Mouse (Mus musculus) G1E (cell line): ENCODE measurements around the gene Sorbs1. TPM values are rescaled to one million over a fixed set of nuclear protein-coding genes. Genes with fewer than 3 reads are reported as not detected.

Experiments used
- ATAC-seq: 2 replicates; pipeline ENCODE4 v1.8.0; 2016; ENCODE audit warnings: mild to moderate bottlenecking; ENCODE audit not compliant: insufficient number of reproducible peaks, poor library complexity, low FRiP score, severe bottlenecking; ENCODE audit errors: extremely low read depth
- DNase-seq: peaks from one replicate; pipeline ENCODE4 v3.0.0; 2012; ENCODE audit warnings: low spot score
- H3K27me3 ChIP-seq: 2 replicates; pipeline ENCODE4 v1.6.1; 2012; ENCODE audit warnings: mild to moderate bottlenecking, low read length, inconsistent platforms; ENCODE audit not compliant: insufficient read depth
- H3K36me3 ChIP-seq: replicated peaks from 2 replicates; pipeline ENCODE3; 2012; ENCODE audit warnings: mild to moderate bottlenecking, inconsistent platforms
- H3K4me1 ChIP-seq: 2 replicates; pipeline ENCODE4 v1.6.1; 2012; ENCODE audit warnings: low read depth, low read length, inconsistent platforms, mixed read lengths; ENCODE audit not compliant: insufficient read depth
- H3K4me3 ChIP-seq: 2 replicates; pipeline ENCODE4 v1.5.1; 2012; ENCODE audit warnings: low read depth, mild to moderate bottlenecking, inconsistent platforms, low read length, moderate library complexity, mixed read lengths
- H3K9me3 ChIP-seq: replicated peaks from 2 replicates; pipeline ENCODE4 v1.6.1; 2012; ENCODE audit warnings: inconsistent platforms
- CTCF ChIP-seq: IDR thresholded peaks from 2 replicates; pipeline ENCODE4 v1.5.1; 2012; ENCODE audit warnings: low read depth, low read length, inconsistent platforms, mixed read lengths
- GATA1 ChIP-seq: IDR thresholded peaks from 2 replicates; pipeline ENCODE4 v1.6.1; 2012; ENCODE audit warnings: borderline replicate concordance, low read length, inconsistent platforms, mixed read lengths
- GATA2 ChIP-seq: IDR thresholded peaks from 2 replicates; pipeline ENCODE4 v1.6.1; 2012; ENCODE audit warnings: low read depth, low read length, inconsistent platforms, borderline replicate concordance
- POLR2AphosphoS5 ChIP-seq: IDR thresholded peaks from 2 replicates; pipeline ENCODE4 v1.6.1; 2012; ENCODE audit warnings: low read depth, low read length, inconsistent platforms; ENCODE audit not compliant: insufficient replicate concordance
- TAL1 ChIP-seq: conservative IDR thresholded peaks from 2 replicates; pipeline ENCODE4 v1.6.1; 2012; ENCODE audit warnings: low read depth, low read length, inconsistent platforms, mixed read lengths
- polyA plus RNA-seq: library from polyadenylated mRNA; stranded (reverse); fragments of >175 nt; gene quantifications from 2 replicates; pipeline ENCODE4 v1.2.3, GENCODE M21; 2012
- total RNA-seq, 2 experiments: library from RNA; stranded (forward) in 1 of 2; stranded (reverse) in 1 of 2; fragments of 200-1000 nt in 1 of 2; fragments of >200 nt in 1 of 2; fragmentation: Nextera tagmentation in 1 of 2; gene quantifications; 2 replicates each; pipeline ENCODE4 v1.2.3; 2014 to 2017

The Sorbs1 gene
- total and polyA plus RNA-seq, 3 experiments: 9.2 to 64.2 (median 19.2) TPM

- Histone ChIP-seq H3K9me3 (no peaks in the 10 kb centered on the region), H3K27me3 (no peaks in the 10 kb centered on the region), H3K4me1 (no peaks in the 10 kb centered on the region), H3K4me3 (no peak overlapping the region), H3K36me3 (peaks cover 55% of the 10 kb centered on the region)
- ATAC-seq: no peak
- TF ChIP-seq POLR2AphosphoS5 (no peak), TAL1 (no peak), GATA2 (no peak), GATA1 (no peak), CTCF (no peak)
- DNase-seq: no peak
These were observed 196.6 kb downstream of the Sorbs1 start for GRCm38 (mm10) chr19:40317001-40317400.

DNA sequence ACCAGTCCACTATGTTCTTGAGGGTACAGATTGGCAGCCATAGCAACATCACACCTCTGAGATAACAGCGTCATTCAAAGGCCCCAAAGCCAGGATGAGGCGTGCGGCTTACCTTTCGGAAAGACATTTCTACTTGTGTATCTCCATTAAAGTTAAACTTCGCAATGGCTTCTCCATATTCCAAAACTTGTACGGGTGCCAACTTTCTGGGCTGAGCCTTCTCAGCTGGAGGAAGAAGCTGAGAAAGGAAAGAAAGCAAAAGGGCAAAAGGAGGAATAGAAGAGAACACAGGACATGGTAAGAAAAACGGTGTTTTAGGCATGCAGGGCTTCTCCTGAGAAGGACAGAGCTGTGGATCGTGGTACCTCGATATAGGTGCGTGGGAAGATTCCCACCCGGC lies 199.3 kb downstream of the Sorbs1 start:
- no peaks in the 10 kb centered on the region for H3K4me1 ChIP-seq
- ATAC-seq: no peak
- H3K9me3 ChIP-seq: no peaks in the 10 kb centered on the region
- DNase-seq: no peak
- no peaks in the 10 kb centered on the region for H3K27me3 ChIP-seq
- TF ChIP-seq POLR2AphosphoS5 (no peak), GATA2 (no peak), CTCF (no peak), TAL1 (no peak), GATA1 (no peak)
- H3K36me3 ChIP-seq: peaks cover 59% of the 10 kb centered on the region
- no peak overlapping the region for H3K4me3 ChIP-seq

GRCm38 (mm10) chr19:40311631-40312030 lies 201.9 kb downstream of the Sorbs1 start:
- no peaks in the 10 kb centered on the region for H3K27me3 ChIP-seq
- ATAC-seq: no peak
- no peaks in the 10 kb centered on the region for H3K9me3 ChIP-seq
- H3K4me1 ChIP-seq: no peaks in the 10 kb centered on the region
- peaks cover 69% of the 10 kb centered on the region for H3K36me3 ChIP-seq
- H3K4me3 ChIP-seq: no peak overlapping the region
- DNase-seq: no peak
- no peak for TF ChIP-seq GATA2
- TF ChIP-seq POLR2AphosphoS5: no peak
- no peak for TF ChIP-seq CTCF
- TF ChIP-seq TAL1: no peak
- TF ChIP-seq GATA1: no peak

DNA sequence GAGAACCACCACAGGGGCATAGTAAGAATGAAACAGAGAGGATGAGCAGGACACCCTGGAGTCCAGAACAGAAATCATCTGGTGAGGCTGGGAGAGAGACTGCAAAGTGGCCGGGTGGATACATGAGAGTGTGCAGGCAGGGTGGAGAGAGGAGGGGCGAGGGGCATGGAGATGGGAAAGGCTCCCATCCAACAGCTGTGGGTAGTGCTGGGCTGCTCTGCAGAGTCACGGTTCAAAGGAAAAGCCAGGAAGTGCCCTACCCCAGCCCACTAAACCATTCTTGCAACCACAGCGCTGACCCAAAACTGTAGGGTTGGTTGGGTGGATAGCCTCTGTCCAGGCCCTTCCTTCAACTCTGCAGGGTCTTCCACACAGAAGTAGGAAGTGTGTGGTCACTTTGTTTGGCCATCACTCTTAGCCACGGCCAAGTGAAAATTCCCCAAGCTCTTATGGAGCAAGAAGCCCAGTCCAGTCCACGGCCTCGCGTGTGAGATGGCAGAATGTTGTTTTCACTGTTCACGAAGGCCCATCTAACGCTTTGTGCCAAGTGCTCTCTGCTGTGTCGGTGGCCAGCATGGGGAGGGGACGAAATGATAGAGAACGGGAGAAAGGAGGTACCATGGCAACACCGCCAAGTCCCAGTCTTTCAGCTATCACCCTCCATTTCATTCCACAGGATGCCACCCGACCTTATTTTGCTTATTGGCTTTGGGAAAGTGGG lies 203.0 kb downstream of the Sorbs1 start:
- DNase-seq (no peak), ATAC-seq (no peak)

DNA sequence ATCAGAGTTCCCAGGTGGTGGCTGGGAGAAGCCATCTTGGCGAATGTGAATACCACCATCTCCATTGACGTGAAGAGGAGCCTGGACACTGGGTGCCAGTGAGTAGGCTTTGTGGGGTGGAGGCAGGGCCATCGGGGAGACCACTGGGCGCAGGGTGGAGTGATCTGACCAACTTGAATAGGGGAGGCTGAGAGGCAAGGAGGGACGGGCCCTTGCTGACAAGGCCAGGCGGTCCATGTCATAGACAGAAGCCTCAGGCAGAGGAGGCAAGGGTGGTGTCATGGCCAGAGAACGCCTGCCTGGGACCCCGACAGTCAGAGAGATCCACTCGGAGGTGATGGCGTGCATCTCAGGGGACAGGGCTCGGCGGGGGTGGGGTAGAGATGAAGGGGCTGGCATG lies 203.7 kb downstream of the Sorbs1 start:
- H3K4me1 ChIP-seq: no peaks in the 10 kb centered on the region
- peaks cover 63% of the 10 kb centered on the region for H3K36me3 ChIP-seq
- no peak overlapping the region for H3K4me3 ChIP-seq
- ATAC-seq: no peak
- TF ChIP-seq POLR2AphosphoS5 (no peak), GATA1 (no peak), TAL1 (no peak), CTCF (no peak), GATA2 (no peak)
- no peak for DNase-seq
- no peaks in the 10 kb centered on the region for H3K27me3 ChIP-seq
- no peaks in the 10 kb centered on the region for H3K9me3 ChIP-seq

More for the DNA sequence above, 203.0 kb downstream of the Sorbs1 start:
- no peak overlapping the region for H3K4me3 ChIP-seq
- no peaks in the 10 kb centered on the region for H3K27me3 ChIP-seq
- H3K9me3 ChIP-seq: no peaks in the 10 kb centered on the region
- peaks cover 65% of the 10 kb centered on the region for H3K36me3 ChIP-seq
- no peak for TF ChIP-seq TAL1
- no peak for TF ChIP-seq GATA1
- no peak for TF ChIP-seq GATA2
- no peak for TF ChIP-seq POLR2AphosphoS5
- TF ChIP-seq CTCF: no peak
- H3K4me1 ChIP-seq: no peaks in the 10 kb centered on the region

GRCm38 (mm10) chr19:40307550-40307949 lies 206.0 kb downstream of the Sorbs1 start:
- ATAC-seq (no peak), DNase-seq (no peak)
- Histone ChIP-seq H3K9me3 (no peaks in the 10 kb centered on the region), H3K4me1 (no peaks in the 10 kb centered on the region), H3K27me3 (no peaks in the 10 kb centered on the region), H3K36me3 (peaks cover 66% of the 10 kb centered on the region), H3K4me3 (no peak overlapping the region)
- TF ChIP-seq GATA1 (no peak), POLR2AphosphoS5 (no peak), TAL1 (no peak), CTCF (no peak), GATA2 (no peak)
